Mouse (Mus musculus) lung, embryonic 16.5 days (tissue): ENCODE results near the gene Tmem87a. TPM values are rescaled to one million over a fixed set of nuclear protein-coding genes. Genes with fewer than 3 reads are reported as not detected.

Experiments used
- ATAC-seq: fragments of 200-750 bp; cut with Nextera tagmentation; 2 replicates; pipeline ENCODE4 v1.8.0; 2017; ENCODE audit warnings: low read depth, mild to moderate bottlenecking, moderate library complexity
- H3K27ac ChIP-seq: fragments of 300-500 bp; sonication (generic); 2 replicates; pipeline ENCODE4 v1.5.1; 2014; ENCODE audit warnings: mild to moderate bottlenecking, control low read depth, low read length
- H3K27me3 ChIP-seq: fragments of 300-500 bp; sonication (generic); 2 replicates; pipeline ENCODE4 v1.6.1; 2014; ENCODE audit warnings: low read depth, low read length, mixed read lengths; ENCODE audit not compliant: control insufficient read depth, insufficient read depth
- H3K36me3 ChIP-seq: fragments of 300-500 bp; sonication (generic); 2 replicates; pipeline ENCODE4 v1.6.1; 2014; ENCODE audit warnings: low read length; ENCODE audit not compliant: control insufficient read depth, insufficient read depth
- H3K4me1 ChIP-seq: fragments of 300-500 bp; sonication (generic); replicated peaks from 2 replicates; pipeline ENCODE4 v1.6.1; 2014; ENCODE audit warnings: low read length, mixed read lengths; ENCODE audit not compliant: control insufficient read depth, insufficient read depth
- H3K4me2 ChIP-seq: fragments of 300-500 bp; sonication (generic); 2 replicates; pipeline ENCODE4 v1.6.1; 2014; ENCODE audit warnings: low read depth, low read length, control low read depth
- H3K4me3 ChIP-seq: fragments of 300-500 bp; sonication (generic); 2 replicates; pipeline ENCODE4 v1.5.1; 2014; ENCODE audit warnings: mild to moderate bottlenecking, low read length, control low read depth
- H3K9ac ChIP-seq: fragments of 300-500 bp; sonication (generic); 2 replicates; pipeline ENCODE4 v1.6.1; 2014; ENCODE audit warnings: low read length, control low read depth
- H3K9me3 ChIP-seq: fragments of 300-500 bp; sonication (generic); 2 replicates; pipeline ENCODE4 v1.6.1; 2016; ENCODE audit warnings: low read length; ENCODE audit not compliant: control insufficient read depth
- WGBS: fragments of 180-500 bp; shearing (Covaris S2); extraction: QIAGEN DNeasy Blood & Tissue Kit; methylation state at CpG from one replicate; pipeline ENCODE4 v1.1.7; 2014; 5-methylcytosine and 5-hydroxymethylcytosine counted together
- polyA plus RNA-seq: library from polyadenylated mRNA; unstranded; fragments of >200 nt; fragmentation: Nextera tagmentation; extraction: Ambion mirVana; gene quantifications from 2 replicates; pipeline ENCODE4 v1.2.1, GENCODE M21; 2015

Tmem87a gene
- polyA plus RNA-seq, 1 experiment from 2014 or later, result 10.1 TPM

GRCm38 (mm10) chr2:120411096-120411628 is 7.2 kb upstream of the Tmem87a start:
- Histone ChIP-seq H3K27me3 (no peaks in the 10 kb centered on the region), H3K4me3 (no peak overlapping the region), H3K9me3 (no peaks in the 10 kb centered on the region), H3K9ac (no peak overlapping the region), H3K4me1 (no peaks in the 10 kb centered on the region), H3K4me2 (no peak overlapping the region), H3K36me3 (no peaks in the 10 kb centered on the region), H3K27ac (no peak overlapping the region)
- ATAC-seq, result no peak
- WGBS, result 86% methylated on average over 3 of the region's 3 CpGs

DNA sequence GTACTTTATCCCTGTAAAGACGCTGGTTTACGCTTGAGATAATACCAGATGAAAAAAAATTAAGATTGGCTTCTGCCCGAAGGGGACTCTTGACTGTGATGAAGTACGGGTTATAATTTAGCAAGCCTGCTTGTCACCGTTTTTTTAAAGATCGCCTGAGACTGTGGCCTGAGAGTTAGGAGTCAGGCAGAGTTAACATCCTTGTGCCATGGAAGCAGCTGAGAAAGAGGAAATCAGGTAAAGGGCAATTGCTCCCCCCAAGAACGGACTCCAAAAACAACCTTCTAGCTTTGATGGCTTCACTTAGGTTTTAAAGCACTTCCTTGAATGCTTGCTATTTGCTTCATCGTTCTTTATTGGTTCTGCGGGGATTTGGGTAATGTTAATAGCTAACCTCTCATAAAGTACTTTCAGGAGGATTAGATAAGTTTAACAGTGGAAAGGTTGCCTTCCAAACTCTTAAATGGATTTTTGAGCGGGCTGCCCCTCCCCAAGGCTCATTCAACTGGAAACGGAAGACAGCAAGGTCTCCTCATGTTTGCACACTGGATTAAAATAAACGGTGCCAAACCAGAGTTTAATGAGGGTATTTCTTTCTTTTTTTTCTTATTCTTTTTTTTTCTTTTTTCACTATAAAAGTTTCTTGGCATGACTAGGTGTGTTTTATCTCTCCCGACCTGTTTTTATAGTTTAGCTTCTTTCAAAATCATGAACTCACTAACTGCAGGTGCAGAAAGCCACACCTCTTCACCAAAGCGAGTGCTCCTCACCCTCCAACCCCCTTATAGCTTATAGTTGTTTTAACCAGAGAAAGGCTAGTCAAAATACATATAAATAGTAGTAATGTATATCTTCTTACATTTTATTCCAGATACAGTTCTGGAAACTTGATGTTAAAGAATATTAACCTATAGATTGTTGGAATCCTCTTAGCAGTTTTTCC is 1.2 kb upstream of the Tmem87a start:
- 16% methylated on average over 14 of the region's 14 CpGs for WGBS
- Histone ChIP-seq H3K27ac (peak overlapping the region; percentile 97), H3K27me3 (no peaks in the 10 kb centered on the region), H3K36me3 (no peaks in the 10 kb centered on the region), H3K9ac (peak overlapping the region; percentile 78), H3K4me1 (peaks cover 9% of the 10 kb centered on the region), H3K4me3 (peak overlapping the region; percentile 79), H3K9me3 (no peaks in the 10 kb centered on the region), H3K4me2 (peak overlapping the region; percentile 78)
- ATAC-seq, result no peak

DNA sequence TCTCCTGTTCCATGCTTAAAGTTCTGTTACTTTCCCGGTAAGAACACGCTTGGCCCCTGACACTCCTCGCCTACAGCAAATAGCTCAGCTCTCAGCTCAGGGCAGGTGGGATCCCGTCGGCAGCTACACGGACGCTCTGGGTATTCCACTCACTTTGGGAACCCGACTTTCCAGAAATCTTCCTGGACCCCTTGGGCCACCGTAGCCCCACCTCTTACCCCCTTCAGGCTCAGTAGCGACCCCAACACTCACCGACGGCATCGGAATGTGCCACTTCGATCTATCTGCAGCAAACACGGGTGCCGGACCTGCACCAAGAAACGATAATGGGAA is 294 bp downstream of the Tmem87a start, which contains the start of gene Ganc:
Gene Ganc (plus strand): TSS at position 244 of the 333 bp plus-strand sequence.
- Histone ChIP-seq H3K4me1 (peaks cover 9% of the 10 kb centered on the region), H3K27ac (peak within 1 kb of the TSS; percentile 97), H3K4me3 (peak within 1 kb of the TSS; percentile 79), H3K36me3 (no peaks in the 10 kb centered on the region), H3K9me3 (no peaks in the 10 kb centered on the region), H3K4me2 (peak within 1 kb of the TSS; percentile 78), H3K27me3 (no peaks in the 10 kb centered on the region), H3K9ac (peak within 1 kb of the TSS; percentile 82)
- under 1% methylated on average over 17 of the region's 17 CpGs for WGBS
- peak; percentile 75 for ATAC-seq

GRCm38 (mm10) chr2:120402813-120403212 is 1.1 kb downstream of the Tmem87a start:
- ATAC-seq, result no peak
- no peaks in the 10 kb centered on the region for H3K36me3 ChIP-seq
- peaks cover 9% of the 10 kb centered on the region for H3K4me1 ChIP-seq
- H3K9me3 ChIP-seq, result no peaks in the 10 kb centered on the region
- H3K9ac ChIP-seq, result peak overlapping the region; percentile 41; the same call in 1 of the 2 replicates
- no peaks in the 10 kb centered on the region for H3K27me3 ChIP-seq
- WGBS, result 26% methylated on average over 3 of the region's 3 CpGs
- peak overlapping the region; percentile 60 for H3K4me2 ChIP-seq
- H3K27ac ChIP-seq, result no peak overlapping the region
- peak overlapping the region; percentile 79 for H3K4me3 ChIP-seq

GRCm38 (mm10) chr2:120397951-120398350 is 6.0 kb downstream of the Tmem87a start:
- Histone ChIP-seq H3K4me3 (no peak overlapping the region), H3K27me3 (no peaks in the 10 kb centered on the region), H3K9me3 (no peaks in the 10 kb centered on the region), H3K36me3 (peaks cover 20% of the 10 kb centered on the region), H3K27ac (no peak overlapping the region), H3K4me1 (peaks cover 6% of the 10 kb centered on the region), H3K9ac (no peak overlapping the region), H3K4me2 (no peak overlapping the region)
- 96% methylated on average over 1 of the region's 1 CpGs for WGBS
- ATAC-seq, result no peak

GRCm38 (mm10) chr2:120392406-120392805 is 11.5 kb downstream of the Tmem87a start:
- Histone ChIP-seq H3K9me3 (no peaks in the 10 kb centered on the region), H3K4me2 (no peak overlapping the region), H3K4me3 (no peak overlapping the region), H3K36me3 (peaks cover 37% of the 10 kb centered on the region), H3K9ac (no peak overlapping the region), H3K27ac (no peak overlapping the region), H3K27me3 (no peaks in the 10 kb centered on the region), H3K4me1 (no peaks in the 10 kb centered on the region)
- ATAC-seq, result no peak

DNA sequence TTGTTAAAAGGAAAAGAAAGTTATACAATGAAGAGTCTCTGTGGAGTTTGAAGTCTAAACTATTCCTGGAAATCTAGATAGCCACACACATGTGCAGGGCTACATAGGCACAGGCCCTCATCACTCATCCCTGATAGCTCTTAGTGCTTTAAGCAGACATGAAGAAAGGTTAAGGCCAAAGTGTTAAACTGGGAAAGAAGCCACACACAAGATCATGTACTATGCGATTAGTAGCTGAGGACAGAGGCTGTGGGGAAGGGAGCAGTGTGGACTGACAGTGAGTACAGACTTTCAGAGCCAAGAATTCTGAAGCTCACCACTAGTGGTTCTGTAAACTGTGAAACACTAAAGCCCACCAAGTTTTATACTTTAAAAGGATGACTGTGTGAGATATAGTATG is 13.0 kb downstream of the Tmem87a start:
- no peak overlapping the region for H3K4me3 ChIP-seq
- peaks cover 33% of the 10 kb centered on the region for H3K36me3 ChIP-seq
- H3K4me2 ChIP-seq, result no peak overlapping the region
- no peak overlapping the region for H3K27ac ChIP-seq
- H3K4me1 ChIP-seq, result no peaks in the 10 kb centered on the region
- H3K9me3 ChIP-seq, result no peaks in the 10 kb centered on the region
- ATAC-seq, result no peak
- no peaks in the 10 kb centered on the region for H3K27me3 ChIP-seq
- H3K9ac ChIP-seq, result no peak overlapping the region
- WGBS, result 93% methylated on average over 1 of the region's 1 CpGs

DNA sequence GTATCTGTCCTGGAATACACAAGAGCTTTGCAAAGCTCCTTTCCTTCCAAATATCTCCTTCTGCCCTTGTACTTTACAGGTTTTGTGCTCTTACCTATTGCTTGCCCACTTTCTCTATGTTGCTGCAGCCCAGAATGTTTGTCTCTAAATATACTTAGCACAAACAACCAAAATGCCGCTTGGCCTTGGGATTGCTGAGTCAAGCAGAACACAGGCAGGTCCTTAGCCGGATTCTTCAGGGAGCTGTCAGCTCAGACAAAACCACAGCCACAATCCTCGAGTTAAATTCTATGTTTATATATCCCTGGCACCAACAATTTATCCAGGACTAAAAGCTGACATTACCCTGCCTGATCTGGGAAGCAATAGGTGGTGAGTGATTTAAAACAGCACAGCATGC is 14.5 kb downstream of the Tmem87a start:
- Histone ChIP-seq H3K27me3 (no peaks in the 10 kb centered on the region), H3K4me3 (no peak overlapping the region), H3K36me3 (peaks cover 33% of the 10 kb centered on the region), H3K9me3 (no peaks in the 10 kb centered on the region), H3K27ac (no peak overlapping the region), H3K4me2 (no peak overlapping the region), H3K9ac (no peak overlapping the region), H3K4me1 (no peaks in the 10 kb centered on the region)
- WGBS, result 61% methylated on average over 3 of the region's 3 CpGs
- ATAC-seq, result no peak

GRCm38 (mm10) chr2:120387291-120387690 is 16.6 kb downstream of the Tmem87a start:
- 98% methylated on average over 1 of the region's 1 CpGs for WGBS
- H3K9ac ChIP-seq, result no peak overlapping the region
- H3K36me3 ChIP-seq, result peaks cover 29% of the 10 kb centered on the region

More at GRCm38 (mm10) chr2:120387291-120387690, 16.6 kb downstream of the Tmem87a start:
- Histone ChIP-seq H3K4me3 (no peak overlapping the region), H3K27ac (no peak overlapping the region), H3K4me2 (no peak overlapping the region), H3K4me1 (no peaks in the 10 kb centered on the region), H3K9me3 (no peaks in the 10 kb centered on the region), H3K27me3 (no peaks in the 10 kb centered on the region)
- no peak for ATAC-seq
